Mouse (Mus musculus) heart, embryonic 10.5 days (tissue): Measurements from ENCODE around the gene Gm20441. TPM values are rescaled to one million over a fixed set of nuclear protein-coding genes. Genes with fewer than 3 reads are reported as not detected.

ENCODE experiments used
- DNase-seq: peaks from one replicate; pipeline ENCODE4 v3.0.0-alpha.2; 2017; ENCODE audit warnings: low spot score
- H3K27ac ChIP-seq: fragments of 300-500 bp; sonication (generic); 2 replicates; pipeline ENCODE4 v1.5.1; 2016; ENCODE audit warnings: mild to moderate bottlenecking
- H3K27me3 ChIP-seq: fragments of 300-500 bp; sonication (generic); 2 replicates; pipeline ENCODE4 v1.6.1; 2016; ENCODE audit warnings: mild to moderate bottlenecking; ENCODE audit not compliant: poor library complexity, insufficient read depth, severe bottlenecking
- H3K36me3 ChIP-seq: fragments of 300-500 bp; sonication (generic); 2 replicates; pipeline ENCODE4 v1.6.1; 2016; ENCODE audit warnings: mild to moderate bottlenecking, moderate library complexity
- H3K4me1 ChIP-seq: fragments of 300-500 bp; sonication (generic); 2 replicates; pipeline ENCODE4 v1.6.1; 2016; ENCODE audit warnings: mild to moderate bottlenecking
- H3K4me3 ChIP-seq: fragments of 300-500 bp; sonication (generic); 2 replicates; pipeline ENCODE4 v1.5.1; 2016; ENCODE audit warnings: mild to moderate bottlenecking, moderate library complexity
- H3K9me3 ChIP-seq: fragments of 300-500 bp; sonication (generic); 2 replicates; pipeline ENCODE4 v1.6.1; 2016; ENCODE audit warnings: mild to moderate bottlenecking, moderate library complexity
- WGBS: fragments of 180-500 bp; shearing (Covaris S2); methylation state at CpG from one replicate; pipeline ENCODE4 v1.1.7; 2016; 5-methylcytosine and 5-hydroxymethylcytosine counted together
- polyA plus RNA-seq: library from polyadenylated mRNA; unstranded; fragments of >200 nt; fragmentation: Nextera tagmentation; extraction: Ambion mirVana; gene quantifications from 2 replicates; pipeline ENCODE4 v1.2.1, GENCODE M21; 2016

The Gm20441 gene
- polyA plus RNA-seq, 1 experiment from 2014 or later: not detected

GRCm38 (mm10) chr10:75797619-75798175, 16.9 kb upstream of the Gm20441 start:
- H3K4me3 ChIP-seq: peak overlapping the region; percentile 58
- 2% methylated on average over 12 of the region's 12 CpGs for WGBS
- H3K36me3 ChIP-seq: no peaks in the 10 kb centered on the region
- DNase-seq: no peak
- peaks cover 11% of the 10 kb centered on the region for H3K27me3 ChIP-seq
- H3K4me1 ChIP-seq: peaks cover 19% of the 10 kb centered on the region
- H3K27ac ChIP-seq: peak overlapping the region; percentile 48
- no peaks in the 10 kb centered on the region for H3K9me3 ChIP-seq

GRCm38 (mm10) chr10:75796731-75797516, 16.2 kb upstream of the Gm20441 start:
- peaks cover 19% of the 10 kb centered on the region for H3K4me1 ChIP-seq
- WGBS: 34% methylated on average over 11 of the region's 11 CpGs
- peak overlapping the region; percentile 58 for H3K4me3 ChIP-seq
- DNase-seq: no peak
- H3K27ac ChIP-seq: peak overlapping the region; percentile 48; the same call in 1 of the 2 replicates
- no peaks in the 10 kb centered on the region for H3K36me3 ChIP-seq
- peaks cover 11% of the 10 kb centered on the region for H3K27me3 ChIP-seq
- no peaks in the 10 kb centered on the region for H3K9me3 ChIP-seq

GRCm38 (mm10) chr10:75794880-75795279, 14.1 kb upstream of the Gm20441 start:
- Histone ChIP-seq H3K36me3 (no peaks in the 10 kb centered on the region), H3K9me3 (no peaks in the 10 kb centered on the region), H3K4me3 (no peak overlapping the region), H3K27ac (0 out of 2 replicates have a peak overlapping the region, but pooled peaks have one; percentile 9), H3K27me3 (peaks cover 5% of the 10 kb centered on the region; the same call in 1 of the 2 replicates), H3K4me1 (peaks cover 24% of the 10 kb centered on the region)
- WGBS: 40% methylated on average over 3 of the region's 3 CpGs
- DNase-seq: no peak

- Histone ChIP-seq H3K36me3 (no peaks in the 10 kb centered on the region), H3K9me3 (no peaks in the 10 kb centered on the region), H3K27ac (no peak overlapping the region), H3K27me3 (no peaks in the 10 kb centered on the region), H3K4me3 (no peak overlapping the region), H3K4me1 (peaks cover 12% of the 10 kb centered on the region; the same call in 1 of the 2 replicates)
- no peak for DNase-seq
- WGBS: 17% methylated on average over 7 of the region's 7 CpGs
Measured at GRCm38 (mm10) chr10:75790773-75791172, 10.0 kb upstream of the Gm20441 start.

GRCm38 (mm10) chr10:75789841-75790240, 9.1 kb upstream of the Gm20441 start:
- H3K27me3 ChIP-seq: no peaks in the 10 kb centered on the region
- H3K4me3 ChIP-seq: no peak overlapping the region
- H3K4me1 ChIP-seq: peaks cover 10% of the 10 kb centered on the region; the same call in 1 of the 2 replicates
- no peak overlapping the region for H3K27ac ChIP-seq
- DNase-seq: no peak
- WGBS: 84% methylated on average over 5 of the region's 5 CpGs
- H3K9me3 ChIP-seq: no peaks in the 10 kb centered on the region
- no peaks in the 10 kb centered on the region for H3K36me3 ChIP-seq

GRCm38 (mm10) chr10:75789081-75789735, 8.5 kb upstream of the Gm20441 start:
- H3K27me3 ChIP-seq: no peaks in the 10 kb centered on the region
- H3K4me1 ChIP-seq: peaks cover 5% of the 10 kb centered on the region; the same call in 1 of the 2 replicates
- H3K27ac ChIP-seq: no peak overlapping the region
- DNase-seq: no peak
- no peaks in the 10 kb centered on the region for H3K36me3 ChIP-seq
- H3K4me3 ChIP-seq: no peak overlapping the region
- WGBS: 70% methylated on average over 6 of the region's 6 CpGs
- H3K9me3 ChIP-seq: no peaks in the 10 kb centered on the region

GRCm38 (mm10) chr10:75788277-75788676, 7.5 kb upstream of the Gm20441 start:
- Histone ChIP-seq H3K36me3 (no peaks in the 10 kb centered on the region), H3K4me3 (no peak overlapping the region), H3K9me3 (no peaks in the 10 kb centered on the region), H3K27me3 (no peaks in the 10 kb centered on the region), H3K27ac (no peak overlapping the region), H3K4me1 (peaks cover 5% of the 10 kb centered on the region; the same call in 1 of the 2 replicates)
- no peak for DNase-seq
- 89% methylated on average over 8 of the region's 8 CpGs for WGBS

GRCm38 (mm10) chr10:75785442-75785841, 4.7 kb upstream of the Gm20441 start:
- 0 out of 2 replicates have a peak, but pooled peaks cover 6% of the 10 kb centered on the region for H3K27me3 ChIP-seq
- no peak overlapping the region for H3K27ac ChIP-seq
- no peaks in the 10 kb centered on the region for H3K9me3 ChIP-seq
- no peaks in the 10 kb centered on the region for H3K36me3 ChIP-seq
- no peak for DNase-seq
- WGBS: 67% methylated on average over 1 of the region's 1 CpGs
- H3K4me3 ChIP-seq: no peak overlapping the region
- 0 out of 2 replicates have a peak, but pooled peaks cover 3% of the 10 kb centered on the region for H3K4me1 ChIP-seq

GRCm38 (mm10) chr10:75779206-75780174, 1.3 kb downstream of the Gm20441 start:
- no peak for DNase-seq
- no peaks in the 10 kb centered on the region for H3K9me3 ChIP-seq
- WGBS: 37% methylated on average over 15 of the region's 15 CpGs
- peaks cover 13% of the 10 kb centered on the region for H3K4me1 ChIP-seq
- peaks cover 33% of the 10 kb centered on the region for H3K27me3 ChIP-seq
- no peaks in the 10 kb centered on the region for H3K36me3 ChIP-seq
- H3K4me3 ChIP-seq: peak overlapping the region; percentile 60
- H3K27ac ChIP-seq: no peak overlapping the region

GRCm38 (mm10) chr10:75777885-75778284, 2.9 kb downstream of the Gm20441 start:
- 68% methylated on average over 2 of the region's 2 CpGs for whole genome bisulfite sequencing
- Histone ChIP-seq H3K27me3 (peaks cover 33% of the 10 kb centered on the region), H3K9me3 (no peaks in the 10 kb centered on the region), H3K4me1 (peaks cover 16% of the 10 kb centered on the region), H3K4me3 (no peak overlapping the region), H3K27ac (no peak overlapping the region), H3K36me3 (no peaks in the 10 kb centered on the region)
- no peak for DNase-seq

- Histone ChIP-seq H3K9me3 (no peaks in the 10 kb centered on the region), H3K4me3 (no peak overlapping the region), H3K27ac (no peak overlapping the region), H3K36me3 (no peaks in the 10 kb centered on the region), H3K4me1 (peaks cover 29% of the 10 kb centered on the region), H3K27me3 (peaks cover 31% of the 10 kb centered on the region)
- DNase-seq: no peak
- WGBS: 79% methylated on average over 6 of the region's 6 CpGs
Measured at GRCm38 (mm10) chr10:75776562-75776961, 4.2 kb downstream of the Gm20441 start.

GRCm38 (mm10) chr10:75774587-75774986, 6.2 kb downstream of the Gm20441 start:
- Histone ChIP-seq H3K4me1 (peaks cover 18% of the 10 kb centered on the region), H3K4me3 (no peak overlapping the region), H3K36me3 (no peaks in the 10 kb centered on the region), H3K27ac (no peak overlapping the region), H3K9me3 (no peaks in the 10 kb centered on the region), H3K27me3 (peaks cover 19% of the 10 kb centered on the region)
- 86% methylated on average over 9 of the region's 9 CpGs for WGBS
- no peak for DNase-seq
